Mouse (Mus musculus) forebrain, embryonic 12.5 days (tissue): ENCODE measurements around the gene Ucn. TPM values are rescaled to one million over a fixed set of nuclear protein-coding genes. Genes with fewer than 3 reads are reported as not detected.

Experiments
- ATAC-seq: fragments of 200-750 bp; cut with Nextera tagmentation; 2 replicates; pipeline ENCODE4 v1.8.0; 2017; ENCODE audit warnings: moderate TSS enrichment; ENCODE audit not compliant: low FRiP score
- H3K27ac ChIP-seq: fragments of 300-500 bp; sonication (generic); 2 replicates; pipeline ENCODE4 v1.5.1; 2016; ENCODE audit warnings: mild to moderate bottlenecking
- H3K27me3 ChIP-seq: fragments of 300-500 bp; sonication (generic); 2 replicates; pipeline ENCODE4 v1.6.1; 2016; ENCODE audit warnings: mild to moderate bottlenecking
- H3K36me3 ChIP-seq: fragments of 300-500 bp; sonication (generic); replicated peaks from 2 replicates; pipeline ENCODE4 v1.6.1; 2016; ENCODE audit warnings: mild to moderate bottlenecking
- H3K4me1 ChIP-seq: fragments of 300-500 bp; sonication (generic); 2 replicates; pipeline ENCODE4 v1.6.1; 2016
- H3K4me2 ChIP-seq: fragments of 300-500 bp; sonication (generic); 2 replicates; pipeline ENCODE4 v1.6.1; 2016; ENCODE audit warnings: mild to moderate bottlenecking, moderate library complexity
- H3K4me3 ChIP-seq: fragments of 300-500 bp; sonication (generic); replicated peaks from 2 replicates; pipeline ENCODE4 v1.5.1; 2016; ENCODE audit warnings: mild to moderate bottlenecking
- H3K9ac ChIP-seq: fragments of 300-500 bp; sonication (generic); 2 replicates; pipeline ENCODE4 v1.6.1; 2016; ENCODE audit warnings: mild to moderate bottlenecking
- H3K9me3 ChIP-seq: fragments of 300-500 bp; sonication (generic); 2 replicates; pipeline ENCODE4 v1.6.1; 2016
- WGBS: fragments of 180-500 bp; shearing (Covaris S2); methylation state at CpG from one replicate; pipeline ENCODE4 v1.1.7; 2016; 5-methylcytosine and 5-hydroxymethylcytosine counted together
- polyA plus RNA-seq: library from polyadenylated mRNA; unstranded; fragments of >200 nt; fragmentation: Nextera tagmentation; extraction: Ambion mirVana; gene quantifications from 2 replicates; pipeline ENCODE4 v1.2.1, GENCODE M21; 2016

Ucn gene
- polyA plus RNA-seq: not detected in 2 replicates

GRCm38 (mm10) chr5:31138241-31138967 lies at the start of gene Ucn:
Gene Ucn (minus strand): TSS chr5:31138829.
- Histone ChIP-seq H3K36me3 (peaks cover 4% of the 10 kb centered on the region; the same call in 1 of the 2 replicates), H3K27ac (no peak within 1 kb of the TSS), H3K27me3 (peaks cover 67% of the 10 kb centered on the region), H3K4me3 (peak within 1 kb of the TSS; percentile 28), H3K9ac (no peak within 1 kb of the TSS), H3K4me1 (peaks cover 23% of the 10 kb centered on the region), H3K4me2 (peak within 1 kb of the TSS; percentile 51), H3K9me3 (no peaks in the 10 kb centered on the region)
- no peak for ATAC-seq
- WGBS: 1% methylated on average over 52 of the region's 52 CpGs

GRCm38 (mm10) chr5:31183678-31184077 lies 45.0 kb upstream of the Ucn start:
- Histone ChIP-seq H3K27me3 (no peaks in the 10 kb centered on the region), H3K36me3 (peaks cover 20% of the 10 kb centered on the region), H3K4me1 (peaks cover 10% of the 10 kb centered on the region; the same call in 1 of the 2 replicates), H3K27ac (no peak overlapping the region), H3K9me3 (no peaks in the 10 kb centered on the region), H3K4me2 (no peak overlapping the region), H3K9ac (no peak overlapping the region), H3K4me3 (no peak overlapping the region)
- no peak for ATAC-seq
- WGBS: 63% methylated on average over 4 of the region's 4 CpGs

- WGBS: 90% methylated on average over 9 of the region's 9 CpGs
- Histone ChIP-seq H3K4me2 (no peak overlapping the region), H3K4me3 (no peak overlapping the region), H3K4me1 (peaks cover 20% of the 10 kb centered on the region), H3K9me3 (no peaks in the 10 kb centered on the region), H3K27ac (no peak overlapping the region), H3K36me3 (0 out of 2 replicates have a peak, but pooled peaks cover 3% of the 10 kb centered on the region), H3K9ac (no peak overlapping the region), H3K27me3 (no peaks in the 10 kb centered on the region)
- no peak for ATAC-seq
Measured at GRCm38 (mm10) chr5:31181183-31181770, 42.6 kb upstream of the Ucn start.

GRCm38 (mm10) chr5:31179766-31180630 lies 41.4 kb upstream of the Ucn start, which contains the start of the genes Gm29609 and Gtf3c2:
Gene Gm29609 (minus strand): TSS chr5:31179911.
Gene Gtf3c2 (minus strand): TSS chr5:31180144.
- peaks cover 20% of the 10 kb centered on the region for H3K4me1 ChIP-seq
- no peaks in the 10 kb centered on the region for H3K9me3 ChIP-seq
- H3K9ac ChIP-seq: peak within 1 kb of the TSS; percentile 71
- peaks cover 6% of the 10 kb centered on the region; the same call in 1 of the 2 replicates for H3K36me3 ChIP-seq
- peak within 1 kb of the TSS; percentile 84 for H3K4me3 ChIP-seq
- H3K27ac ChIP-seq: peak within 1 kb of the TSS; percentile 99
- peak within 1 kb of the TSS; percentile 82 for H3K4me2 ChIP-seq
- H3K27me3 ChIP-seq: no peaks in the 10 kb centered on the region
- under 1% methylated on average over 59 of the region's 59 CpGs for WGBS
- ATAC-seq: peak; percentile 98

GRCm38 (mm10) chr5:31179301-31179765 lies 40.7 kb upstream of the Ucn start:
- no peaks in the 10 kb centered on the region for H3K9me3 ChIP-seq
- no peaks in the 10 kb centered on the region for H3K27me3 ChIP-seq
- H3K4me3 ChIP-seq: peak overlapping the region; percentile 84
- peaks cover 11% of the 10 kb centered on the region for H3K36me3 ChIP-seq
- 0% methylated on average over 25 of the region's 25 CpGs for WGBS
- peak overlapping the region; percentile 71 for H3K9ac ChIP-seq
- peak; percentile 74 for ATAC-seq
- H3K4me2 ChIP-seq: peak overlapping the region; percentile 82
- peak overlapping the region; percentile 99 for H3K27ac ChIP-seq
- peaks cover 20% of the 10 kb centered on the region for H3K4me1 ChIP-seq

GRCm38 (mm10) chr5:31168630-31169029 lies 30.0 kb upstream of the Ucn start:
- Histone ChIP-seq H3K27me3 (no peaks in the 10 kb centered on the region), H3K4me2 (no peak overlapping the region), H3K4me1 (no peaks in the 10 kb centered on the region), H3K9ac (no peak overlapping the region), H3K9me3 (no peaks in the 10 kb centered on the region), H3K36me3 (peaks cover 93% of the 10 kb centered on the region), H3K27ac (no peak overlapping the region), H3K4me3 (no peak overlapping the region)
- ATAC-seq: no peak
- WGBS: 91% methylated on average over 4 of the region's 4 CpGs

- H3K4me2 ChIP-seq: no peak overlapping the region
- H3K4me3 ChIP-seq: no peak overlapping the region
- no peak for ATAC-seq
- no peaks in the 10 kb centered on the region for H3K9me3 ChIP-seq
- H3K27me3 ChIP-seq: no peaks in the 10 kb centered on the region
- no peak overlapping the region for H3K9ac ChIP-seq
- no peak overlapping the region for H3K27ac ChIP-seq
- H3K4me1 ChIP-seq: no peaks in the 10 kb centered on the region
- WGBS: 97% methylated on average over 1 of the region's 1 CpGs
- peaks cover 95% of the 10 kb centered on the region for H3K36me3 ChIP-seq
Measured at GRCm38 (mm10) chr5:31164878-31165277, 26.2 kb upstream of the Ucn start.

GRCm38 (mm10) chr5:31162462-31162861 lies 23.8 kb upstream of the Ucn start:
- Histone ChIP-seq H3K4me1 (no peaks in the 10 kb centered on the region), H3K4me3 (no peak overlapping the region), H3K27me3 (no peaks in the 10 kb centered on the region), H3K36me3 (peaks cover 95% of the 10 kb centered on the region), H3K4me2 (no peak overlapping the region), H3K9me3 (no peaks in the 10 kb centered on the region), H3K9ac (no peak overlapping the region), H3K27ac (no peak overlapping the region)
- no peak for ATAC-seq

- Histone ChIP-seq H3K4me1 (peaks cover 14% of the 10 kb centered on the region), H3K27ac (peak within 1 kb of the TSS; percentile 76), H3K9ac (peak within 1 kb of the TSS; percentile 68), H3K36me3 (peaks cover 36% of the 10 kb centered on the region), H3K4me2 (peak within 1 kb of the TSS; percentile 80), H3K27me3 (no peaks in the 10 kb centered on the region), H3K9me3 (no peaks in the 10 kb centered on the region), H3K4me3 (peak within 1 kb of the TSS; percentile 65)
- peak; percentile 95 for ATAC-seq
- under 1% methylated on average over 19 of the region's 19 CpGs for WGBS
Measured at GRCm38 (mm10) chr5:31154152-31154553, 15.5 kb upstream of the Ucn start, which contains the start of gene Mpv17. Gene Mpv17 (minus strand): TSS chr5:31154251.

- H3K4me2 ChIP-seq: peak overlapping the region; percentile 80
- H3K9ac ChIP-seq: peak overlapping the region; percentile 68
- H3K36me3 ChIP-seq: peaks cover 31% of the 10 kb centered on the region
- no peaks in the 10 kb centered on the region for H3K27me3 ChIP-seq
- H3K27ac ChIP-seq: 0 out of 2 replicates have a peak overlapping the region, but pooled peaks have one; percentile 2
- peaks cover 14% of the 10 kb centered on the region for H3K4me1 ChIP-seq
- 0 out of 2 replicates have a peak, but pooled peaks have one; percentile 9 for ATAC-seq
- H3K4me3 ChIP-seq: peak overlapping the region; percentile 65
- H3K9me3 ChIP-seq: no peaks in the 10 kb centered on the region
- WGBS: 39% methylated on average over 6 of the region's 6 CpGs
Measured at GRCm38 (mm10) chr5:31153516-31154151, 15.0 kb upstream of the Ucn start.

GRCm38 (mm10) chr5:31151746-31152145 lies 13.1 kb upstream of the Ucn start:
- Histone ChIP-seq H3K9ac (no peak overlapping the region), H3K27ac (no peak overlapping the region), H3K4me1 (peaks cover 14% of the 10 kb centered on the region), H3K9me3 (no peaks in the 10 kb centered on the region), H3K4me2 (no peak overlapping the region), H3K27me3 (no peaks in the 10 kb centered on the region), H3K4me3 (no peak overlapping the region), H3K36me3 (peaks cover 15% of the 10 kb centered on the region)
- no peak for ATAC-seq
- 100% methylated on average over 3 of the region's 3 CpGs for WGBS
